Mouse (Mus musculus) left cerebral cortex, adult 9 months (tissue): ENCODE data around the gene Ncf1.

ENCODE experiments used
- DNase-seq, 2 experiments: peaks; one replicate each; pipeline ENCODE4 v3.0.0; 2022; ENCODE audit warnings: low spot score in 2 of 2

Gene Ncf1

GRCm38 (mm10) chr5:134209931-134210554, 19.4 kb downstream of the Ncf1 start:
- no peak for DNase-seq

- DNase-seq = no peak
These were observed 22.7 kb downstream of the Ncf1 start for GRCm38 (mm10) chr5:134206721-134207120.

GRCm38 (mm10) chr5:134193664-134194063, 35.8 kb downstream of the Ncf1 start:
- no peak for DNase-seq

- no peak for DNase-seq
These were observed 40.9 kb downstream of the Ncf1 start for GRCm38 (mm10) chr5:134188571-134188970.

- peak in 1 of 2 experiments; percentile 50 for DNase-seq
These were observed 42.3 kb downstream of the Ncf1 start for GRCm38 (mm10) chr5:134186961-134187731.

GRCm38 (mm10) chr5:134186059-134186458, 43.4 kb downstream of the Ncf1 start:
- DNase-seq = no peak

- DNase-seq = peak; percentile 97 to 99
These were observed 45.3 kb downstream of the Ncf1 start, which contains the start of gene Gtf2ird2 for GRCm38 (mm10) chr5:134183880-134184808. Gene Gtf2ird2 (plus strand): TSS chr5:134184019.

GRCm38 (mm10) chr5:134183162-134183561, 46.3 kb downstream of the Ncf1 start:
- DNase-seq = no peak

- no peak for DNase-seq
These were observed 46.7 kb downstream of the Ncf1 start for GRCm38 (mm10) chr5:134182735-134183134.

GRCm38 (mm10) chr5:134182172-134182571, 47.3 kb downstream of the Ncf1 start:
- DNase-seq = no peak

GRCm38 (mm10) chr5:134179871-134180270, 49.6 kb downstream of the Ncf1 start:
- peak in 1 of 2 experiments; percentile 90 for DNase-seq

- no peak for DNase-seq
These were observed 50.9 kb downstream of the Ncf1 start for GRCm38 (mm10) chr5:134178536-134178935.

GRCm38 (mm10) chr5:134176169-134176881, 53.1 kb downstream of the Ncf1 start, which contains the start of gene Rcc1l:
Gene Rcc1l (minus strand): TSS chr5:134176774.
- DNase-seq = peak; percentile 74 to 91

GRCm38 (mm10) chr5:134175696-134176095, 53.7 kb downstream of the Ncf1 start:
- no peak for DNase-seq

GRCm38 (mm10) chr5:134173206-134173605, 56.2 kb downstream of the Ncf1 start:
- no peak for DNase-seq

- no peak for DNase-seq
These were observed 59.3 kb downstream of the Ncf1 start for GRCm38 (mm10) chr5:134170167-134170566.
